Mouse (Mus musculus) c-Kit-negative CD71-positive TER-119-positive erythroid progenitor cells, embryonic 14.5 days (primary cell): Measurements from ENCODE around the gene Pla2g16.

Experiments used
- DNase-seq: peaks from one replicate; pipeline ENCODE4 v3.0.0-alpha.2; 2013; ENCODE audit warnings: low read depth, low spot score

The Pla2g16 gene

DNA sequence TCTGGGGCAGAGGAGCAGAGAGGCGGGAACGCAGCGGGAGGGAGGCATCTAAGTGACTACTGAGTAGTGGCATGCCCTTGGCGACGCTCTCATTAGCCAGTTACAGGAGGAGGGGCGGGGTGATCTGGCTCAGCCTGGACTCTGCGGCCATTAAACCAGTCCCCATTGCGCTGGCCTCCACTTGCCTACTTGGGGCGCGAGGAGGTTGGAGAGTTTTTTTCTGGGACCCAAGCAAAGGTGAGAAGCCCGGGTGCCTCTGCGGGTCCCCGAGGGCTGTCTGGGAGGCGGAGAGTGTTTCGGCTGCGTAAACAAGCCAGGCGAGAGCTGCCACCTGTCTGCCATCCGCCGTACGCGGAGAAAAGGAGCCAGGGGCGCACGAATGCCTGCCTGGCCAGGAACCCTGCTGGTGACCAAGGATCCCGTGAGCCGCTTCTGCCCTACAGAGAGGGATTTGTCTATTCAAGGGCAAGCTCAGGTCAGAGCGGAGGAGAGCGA, at the start of gene Pla2g16:
Gene Pla2g16 (plus strand): TSS at position 132 of the 495 bp plus-strand sequence.
- DNase-seq = peak; percentile 72

GRCm38 (mm10) chr19:7508026-7508425, 49.2 kb upstream of the Pla2g16 start:
- DNase-seq = no peak

DNA sequence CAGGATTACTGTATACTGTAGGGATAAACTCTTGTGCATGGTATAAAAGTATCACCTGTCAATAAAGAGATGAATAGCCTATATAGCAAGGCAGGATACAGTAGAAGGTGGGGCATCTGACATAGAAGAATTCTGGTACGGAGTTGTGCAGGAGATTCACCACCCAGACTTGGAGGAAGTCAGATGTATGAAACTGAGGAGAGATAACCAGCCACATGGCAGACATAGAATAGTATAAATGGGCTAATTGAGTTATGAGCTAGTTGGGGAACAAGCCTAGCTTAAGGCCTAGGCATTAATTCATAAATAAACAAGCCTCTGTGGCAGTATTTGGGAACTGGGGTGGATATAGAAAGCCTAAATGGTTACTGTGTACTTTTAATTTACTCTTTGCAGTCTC, 40.8 kb upstream of the Pla2g16 start:
- no peak for DNase-seq

GRCm38 (mm10) chr19:7521619-7522018, 35.6 kb upstream of the Pla2g16 start:
- no peak for DNase-seq

GRCm38 (mm10) chr19:7522856-7523255, 34.4 kb upstream of the Pla2g16 start:
- DNase-seq = no peak

GRCm38 (mm10) chr19:7523292-7523691, 34.0 kb upstream of the Pla2g16 start:
- DNase-seq = no peak

DNA sequence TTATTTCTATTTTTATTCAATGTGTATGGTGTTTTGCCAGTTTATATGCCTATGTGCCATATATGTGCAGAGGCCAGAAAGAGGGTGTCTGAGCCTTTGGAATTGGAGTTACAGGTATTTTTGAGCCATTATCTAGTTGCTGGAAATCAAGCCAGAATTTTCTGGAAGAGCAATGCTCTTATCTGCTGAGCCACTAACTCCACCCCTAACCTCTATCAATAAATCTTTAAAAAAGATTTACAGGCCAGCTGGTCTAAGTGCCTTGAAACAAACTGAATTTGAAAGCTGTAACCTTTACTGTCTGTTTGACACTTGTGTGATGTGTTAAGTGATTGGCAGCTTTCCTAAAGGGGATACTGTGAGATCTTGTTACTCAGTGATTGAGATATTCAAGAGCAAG, 33.5 kb upstream of the Pla2g16 start:
- DNase-seq = no peak

DNA sequence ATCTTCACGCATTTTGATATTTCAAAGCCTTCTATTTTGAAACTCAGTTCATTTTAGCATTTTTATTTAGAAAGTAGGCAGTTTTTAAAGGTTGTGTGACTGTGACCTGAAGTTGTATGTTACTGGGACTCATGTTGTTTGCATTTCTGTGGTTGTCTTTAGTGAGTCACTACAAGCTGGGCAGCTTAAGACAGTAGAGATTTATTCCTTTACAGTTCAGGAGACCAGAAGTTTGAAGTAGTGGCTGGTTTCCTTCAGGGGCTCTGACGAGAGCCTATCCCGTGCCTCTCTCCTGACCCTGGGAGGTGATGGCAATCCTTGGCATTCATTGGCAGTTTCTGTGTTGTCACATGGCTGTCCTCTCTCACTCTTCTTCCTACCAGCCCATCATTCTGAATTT, 32.4 kb upstream of the Pla2g16 start:
- DNase-seq = no peak

- peak; percentile 43 for DNase-seq
These were observed 28.4 kb upstream of the Pla2g16 start for GRCm38 (mm10) chr19:7528639-7529428.

GRCm38 (mm10) chr19:7531906-7532305, 25.4 kb upstream of the Pla2g16 start:
- no peak for DNase-seq

DNA sequence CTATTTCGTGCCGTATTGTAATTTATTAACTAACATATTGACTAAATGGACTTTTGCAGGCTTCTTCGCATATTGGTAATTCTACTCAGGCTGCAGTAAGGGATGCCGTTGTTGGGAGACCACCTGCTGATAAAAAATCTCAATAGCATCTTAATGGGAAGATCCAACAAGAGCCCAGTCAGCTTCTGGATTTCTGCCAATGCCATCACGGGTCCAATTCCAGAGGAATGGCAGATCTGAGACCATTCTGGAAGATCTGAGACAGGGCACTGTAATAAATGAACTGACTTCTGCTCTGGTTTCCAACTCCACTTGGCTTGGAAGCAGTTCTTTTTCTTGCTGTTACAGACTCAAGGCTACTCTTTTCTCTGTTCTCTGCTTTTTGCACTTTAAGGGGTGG, 23.4 kb upstream of the Pla2g16 start:
- DNase-seq = no peak

GRCm38 (mm10) chr19:7548924-7549323, 8.3 kb upstream of the Pla2g16 start:
- DNase-seq = no peak

DNA sequence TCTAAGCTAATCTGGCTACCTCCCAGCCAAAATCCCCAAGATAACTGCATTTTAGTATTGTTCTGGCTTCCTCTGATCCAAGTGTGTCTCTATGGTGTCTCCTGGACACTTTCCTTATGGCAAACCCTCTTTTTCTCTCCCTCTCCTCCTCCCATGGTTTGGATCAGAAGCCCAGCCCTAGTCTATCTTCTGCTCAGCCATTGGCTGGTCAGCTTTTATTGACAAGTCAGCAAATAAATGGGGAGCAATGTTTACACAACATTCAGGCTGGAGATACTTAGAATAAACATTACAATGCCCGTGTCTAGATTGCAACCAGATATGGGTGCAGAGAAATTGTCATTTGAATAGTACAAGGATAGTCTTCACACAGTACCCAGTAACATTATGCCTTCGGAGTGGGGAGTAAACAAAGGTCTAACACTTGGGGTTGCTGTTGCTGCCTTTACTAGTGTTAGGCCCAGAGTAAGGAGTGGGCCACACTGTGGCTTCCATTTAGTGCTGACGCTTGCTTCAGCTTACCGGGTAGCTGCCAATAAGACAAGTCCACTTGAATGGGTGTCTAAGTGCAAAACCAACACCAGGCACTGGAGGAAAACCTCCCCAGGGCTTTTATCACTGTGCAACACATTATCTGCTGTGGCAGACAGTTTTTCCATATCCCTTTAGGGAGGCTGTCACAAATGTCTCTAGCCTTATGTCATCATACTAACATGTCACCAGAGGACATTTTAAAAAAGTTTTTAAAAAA, 5.5 kb upstream of the Pla2g16 start:
- peak; percentile 49 for DNase-seq

- DNase-seq = no peak
These were observed 5.0 kb upstream of the Pla2g16 start for GRCm38 (mm10) chr19:7552301-7552673.

DNA sequence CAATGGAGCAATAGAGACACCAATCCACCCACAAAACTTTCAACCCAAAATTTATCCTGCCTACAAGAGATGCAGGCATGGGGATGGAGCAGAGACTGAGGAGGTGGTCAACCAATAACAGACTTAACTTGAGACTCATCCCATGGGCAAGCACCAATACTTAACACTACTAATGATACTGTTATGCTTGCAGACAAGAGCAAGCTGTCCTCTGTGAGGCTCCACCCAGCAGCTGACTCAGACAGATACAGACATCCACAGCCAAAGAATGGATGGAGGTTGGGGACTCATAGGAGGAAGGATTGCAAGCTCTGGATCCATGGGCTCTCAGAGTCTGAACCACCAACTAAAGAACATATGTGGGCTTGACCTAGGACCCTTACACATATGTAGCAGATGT, 3.8 kb upstream of the Pla2g16 start:
- peak; percentile 31 for DNase-seq

DNA sequence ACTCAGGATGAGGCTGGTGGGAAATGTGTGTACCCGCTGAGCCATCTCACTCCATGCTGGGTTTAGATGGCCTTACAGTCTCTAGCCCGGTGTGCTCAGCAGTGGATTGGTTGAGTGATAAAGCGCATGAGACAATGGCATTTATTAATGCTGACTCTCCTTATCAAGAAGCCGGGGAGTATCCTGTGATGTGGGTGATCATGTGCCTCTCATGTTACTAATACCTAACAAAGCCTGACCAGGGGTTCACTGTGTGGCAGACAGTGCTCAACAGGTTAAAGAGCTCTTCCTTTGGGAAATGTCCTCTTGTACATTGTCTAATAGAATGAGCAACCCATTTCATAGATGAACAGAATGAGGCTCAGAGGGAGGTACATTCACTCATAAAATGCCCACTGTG, 2.4 kb upstream of the Pla2g16 start:
- no peak for DNase-seq

DNA sequence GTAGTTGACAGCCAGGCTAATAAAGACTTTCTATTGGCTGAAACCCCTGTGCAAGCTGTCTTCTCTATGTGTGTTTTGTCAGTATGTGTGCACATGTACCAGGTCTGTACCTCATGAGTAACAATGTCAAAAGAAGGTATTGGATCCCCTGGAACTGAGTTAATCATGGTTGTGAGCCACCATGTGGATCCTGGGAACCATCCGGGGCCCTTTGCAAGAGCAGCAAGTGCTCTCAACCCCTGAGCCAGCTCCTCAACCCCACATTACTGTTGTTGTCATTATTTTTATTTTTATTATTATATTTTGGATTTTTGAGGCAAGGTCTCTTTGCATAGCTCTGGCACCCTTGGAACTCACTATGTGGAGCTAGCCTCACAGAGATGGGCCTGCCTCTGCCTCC, 618 bp upstream of the Pla2g16 start:
- DNase-seq = no peak

DNA sequence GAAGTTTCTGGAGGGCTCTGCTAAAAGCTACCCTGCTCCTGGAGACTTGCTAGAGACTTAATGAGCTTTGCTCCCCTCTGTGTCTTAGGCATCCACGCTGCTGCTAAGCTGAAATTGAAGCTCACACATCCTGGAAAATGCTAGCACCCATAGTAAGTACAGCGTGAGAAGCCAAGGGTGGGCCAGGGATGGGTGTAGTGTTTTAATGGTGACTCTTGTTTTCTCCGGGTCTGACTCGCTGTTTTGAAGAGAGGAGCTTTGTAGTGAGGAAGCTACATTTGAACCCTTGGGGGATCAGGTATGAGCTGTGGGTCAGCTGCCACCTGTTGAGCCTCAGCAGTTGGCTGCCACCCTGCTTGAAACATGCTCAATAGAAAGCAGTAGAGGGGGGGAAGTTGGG, 585 bp downstream of the Pla2g16 start:
- peak; percentile 38 for DNase-seq

DNA sequence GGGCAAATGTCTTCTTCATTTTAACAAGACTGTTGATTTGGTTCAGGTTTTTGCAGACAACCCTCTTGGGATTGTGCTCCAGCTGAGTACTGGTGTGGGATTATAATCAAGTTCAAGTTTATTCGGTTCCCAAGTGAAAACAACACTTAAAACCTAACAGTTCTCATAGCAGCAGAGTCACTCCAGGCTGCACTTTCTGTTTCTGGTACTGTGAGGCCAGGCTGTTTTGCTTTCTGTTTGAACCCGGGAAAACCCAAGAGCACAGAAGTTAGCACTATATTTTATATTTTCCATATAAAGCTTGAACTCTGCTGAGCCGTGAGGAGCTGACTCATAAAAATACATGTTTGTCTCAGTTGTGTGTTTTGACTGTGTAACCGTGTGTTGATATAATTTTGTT, 1.4 kb downstream of the Pla2g16 start:
- no peak for DNase-seq

GRCm38 (mm10) chr19:7559986-7560385, 2.7 kb downstream of the Pla2g16 start:
- no peak for DNase-seq

DNA sequence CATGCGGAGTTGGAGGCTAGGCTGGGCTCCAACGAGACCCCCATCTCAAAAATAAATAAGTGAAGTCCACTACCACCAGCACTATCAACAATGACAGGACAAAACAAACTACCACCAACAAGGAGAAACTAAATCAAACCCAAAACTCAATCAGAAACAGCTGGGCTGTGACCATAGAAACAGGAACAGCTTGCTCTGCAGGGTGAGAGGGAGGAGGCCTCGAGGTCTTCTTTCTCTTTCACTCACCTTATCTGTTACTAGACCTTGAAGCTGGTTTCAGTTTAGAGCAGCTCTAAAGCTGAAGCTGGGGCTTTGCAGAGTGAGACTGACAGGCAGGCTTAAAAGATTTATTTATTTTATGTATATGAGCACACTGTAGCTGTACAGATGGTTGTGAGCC, 4.2 kb downstream of the Pla2g16 start:
- DNase-seq = no peak

GRCm38 (mm10) chr19:7562601-7563129, 5.4 kb downstream of the Pla2g16 start:
- no peak for DNase-seq

- DNase-seq = no peak
These were observed 6.4 kb downstream of the Pla2g16 start for GRCm38 (mm10) chr19:7563676-7564075.
